Mouse (Mus musculus) CH12F3 (cell line): ENCODE measurements around the gene Add1.

Experiments
- in situ Hi-C: fragments of 300-500 bp; cut with MboI; formaldehyde crosslinking; loops from 2 replicates; pipeline ENCODE4 v1.14.3; 2020; ENCODE audit warnings: low sequenced_read_pairs

Gene Add1

DNA sequence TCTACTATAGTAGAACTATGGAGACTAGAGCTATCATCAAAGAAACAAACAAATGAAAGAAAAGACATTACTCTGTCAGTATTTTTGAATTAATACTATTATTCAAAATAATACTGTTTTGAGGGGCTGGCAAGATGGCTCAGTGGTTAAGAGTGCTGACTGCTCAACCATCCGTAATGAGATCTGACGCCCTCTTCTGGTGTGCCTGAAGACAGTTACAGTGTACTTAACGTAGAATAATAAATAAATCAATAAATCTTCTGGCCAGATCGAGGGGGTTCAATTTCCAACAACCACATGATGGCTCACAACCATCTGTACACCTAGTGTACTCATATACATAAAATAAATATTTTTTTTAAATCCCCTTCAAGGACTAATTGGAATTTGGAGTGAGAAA lies 88.4 kb downstream of the Add1 start:
- in situ Hi-C loops: no loop called here

DNA sequence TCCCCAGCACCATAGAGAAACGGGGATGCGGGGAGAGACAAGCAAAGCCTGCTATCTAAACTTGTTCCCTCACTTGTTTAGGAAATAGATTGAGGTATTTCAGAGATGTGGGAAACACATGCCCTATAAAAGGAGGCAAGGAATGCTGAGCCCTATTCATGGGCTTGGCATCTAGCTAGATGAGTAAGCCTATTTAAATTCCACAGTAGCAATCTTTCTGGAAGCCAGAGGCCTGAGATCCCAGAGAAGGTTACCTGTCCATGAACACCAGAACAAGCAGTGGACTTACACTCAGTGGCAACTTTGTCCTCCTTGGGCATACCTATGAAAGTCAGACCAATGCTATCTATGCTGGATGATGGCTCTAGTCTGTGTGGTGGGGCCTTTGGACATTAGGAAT lies 89.8 kb downstream of the Add1 start:
- in situ Hi-C loops: no loop called here

DNA sequence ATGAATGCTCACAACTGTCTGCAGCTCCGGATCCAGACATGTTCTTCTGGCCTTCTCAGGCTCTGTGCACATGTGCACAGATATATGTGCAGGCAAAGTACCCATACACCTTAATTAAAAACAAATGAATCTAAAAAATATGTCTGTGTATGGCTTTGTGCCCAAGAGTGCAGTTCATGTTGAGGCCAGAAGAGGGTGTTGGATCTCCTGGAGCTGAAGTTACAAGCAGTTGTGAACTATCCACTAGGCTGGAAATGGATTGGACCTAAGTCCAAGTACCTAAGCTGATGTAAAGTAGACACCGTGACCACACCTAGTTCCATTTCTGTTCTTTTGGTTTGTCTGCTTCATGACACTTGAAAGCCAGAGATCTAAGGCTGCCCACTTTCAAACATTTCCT lies 96.0 kb downstream of the Add1 start:
- in situ Hi-C loops: no loop called here

DNA sequence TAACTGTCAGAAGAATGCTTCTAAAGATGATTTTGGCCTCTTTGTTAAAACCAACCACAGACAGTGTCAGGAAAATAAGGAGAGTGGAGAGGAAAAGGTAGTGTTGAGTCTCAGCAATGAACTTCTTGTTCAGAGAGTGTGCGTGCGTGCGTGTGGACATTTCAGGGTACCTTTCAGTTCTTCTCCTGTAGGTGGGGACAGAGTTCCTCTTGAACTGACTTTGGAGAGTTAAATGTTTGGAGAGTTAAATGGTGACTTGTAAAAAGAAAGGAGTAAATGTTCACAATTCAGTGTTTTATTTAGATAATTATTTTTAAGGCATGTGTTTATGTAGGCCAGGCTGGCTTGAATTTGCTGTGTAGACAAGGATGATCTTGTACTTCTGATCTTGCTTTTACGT lies 96.8 kb downstream of the Add1 start:
- in situ Hi-C loops: no loop called here
